Mouse (Mus musculus) adrenal gland, postnatal 25 days (tissue): Measurements from ENCODE around the gene Terf2ip. TPM values are rescaled to one million over a fixed set of nuclear protein-coding genes. Genes with fewer than 3 reads are reported as not detected.

Source experiments
- DNase-seq: peaks from one replicate; pipeline ENCODE4 v3.0.0; 2021; ENCODE audit warnings: mixed read lengths
- long read RNA-seq: library from polyadenylated mRNA; stranded (forward); transcript quantifications from one replicate; pipeline ENCODE4 v2.0.0, GENCODE M21; 2021
- total RNA-seq: library from RNA; stranded (reverse); gene quantifications from 2 replicates; pipeline ENCODE4 v1.2.3, GENCODE M21; 2021

The Terf2ip gene
- total RNA-seq: 17.6 and 22.6 TPM in 2 replicates
- long read RNA-seq, transcript Terf2ip-201 (3 exons, 3,560 nt): major isoform, 60 of 67 reads
- long read RNA-seq, partial matches to known transcripts: 4 of 67 reads
- long read RNA-seq, other reads (novel, unspliced or antisense): 3 of 67 reads

- DNase-seq: peak; percentile 95
These were observed at the start of gene Terf2ip, which contains the start of gene Kars for GRCm38 (mm10) chr8:112010997-112011815. Gene Terf2ip (plus strand): TSS chr8:112011398. Gene Kars (minus strand): TSS chr8:112011323.

- no peak for DNase-seq
These were observed 48.6 kb upstream of the Terf2ip start for GRCm38 (mm10) chr8:111962589-111962988.

DNA sequence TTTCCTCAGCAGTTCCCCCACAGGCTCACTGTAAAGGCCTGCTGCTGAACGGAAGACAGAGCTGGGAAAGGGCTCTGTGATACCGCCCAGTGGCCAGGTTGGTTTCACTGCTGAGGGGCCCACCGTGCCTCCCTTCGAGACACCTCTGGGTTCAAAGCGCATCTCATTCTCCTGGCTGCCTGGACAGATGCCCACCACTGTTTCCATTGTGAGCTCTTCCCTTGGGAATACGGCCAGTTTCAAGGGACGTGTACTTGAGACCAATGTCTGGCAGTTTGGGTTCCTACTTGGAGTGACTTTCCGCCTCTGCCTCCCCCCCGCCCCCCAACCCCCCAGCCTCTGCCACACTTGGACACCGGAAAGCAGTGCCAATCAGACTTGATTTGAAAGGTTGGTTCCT, 48.1 kb upstream of the Terf2ip start:
- no peak for DNase-seq

DNA sequence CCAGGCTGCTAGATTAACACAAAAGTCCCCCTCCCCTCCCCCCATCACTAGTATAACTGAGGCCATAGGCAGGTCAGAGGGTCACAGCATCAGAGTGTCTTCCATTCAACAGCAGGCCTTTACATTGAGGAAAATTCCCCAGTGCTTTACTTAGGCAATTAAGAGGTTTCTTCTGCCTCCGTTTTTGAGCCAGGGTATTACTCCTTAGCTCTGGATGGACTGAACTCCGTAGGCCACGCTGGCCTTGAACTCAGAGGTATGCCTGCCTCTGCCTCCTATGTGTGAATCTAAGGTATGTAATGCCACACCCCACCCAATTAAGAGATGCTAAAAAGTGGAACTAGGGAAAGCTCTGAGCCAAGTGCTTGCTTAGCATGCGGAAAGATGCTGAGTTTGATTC, 47.7 kb upstream of the Terf2ip start:
- no peak for DNase-seq

- no peak for DNase-seq
These were observed 46.8 kb upstream of the Terf2ip start for GRCm38 (mm10) chr8:111964351-111964750.

DNA sequence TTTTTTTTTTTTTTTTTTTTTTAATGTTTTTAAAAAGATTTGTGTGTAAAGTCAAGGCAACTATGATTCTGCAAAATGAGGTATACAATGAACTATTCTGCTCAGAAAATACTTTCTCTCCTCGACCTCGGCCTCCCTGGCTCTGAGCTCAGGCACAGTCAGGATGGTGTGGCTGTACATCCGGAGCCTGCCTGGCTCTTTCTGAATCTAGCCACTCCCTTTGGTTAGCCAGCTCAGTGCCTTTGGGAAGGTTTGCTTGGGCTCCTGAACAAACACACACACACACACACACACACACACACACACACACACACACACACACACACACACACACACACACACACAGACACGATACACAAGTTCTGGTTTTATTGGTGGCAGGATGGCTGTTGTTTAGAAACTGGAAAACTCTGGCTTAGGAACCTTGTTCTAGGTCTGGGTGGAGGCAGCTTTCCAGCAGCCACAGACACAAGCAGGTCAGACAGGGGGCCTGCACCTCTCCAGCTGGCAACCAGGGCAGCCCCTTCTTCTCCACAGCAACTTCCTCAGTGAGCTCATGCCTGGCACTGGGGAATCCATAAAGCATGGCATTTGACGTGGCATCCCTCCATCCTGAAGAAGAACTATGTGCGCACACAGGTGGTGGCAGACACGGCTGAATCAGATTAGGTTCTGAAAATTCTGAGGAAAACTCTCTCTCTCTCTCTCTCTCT, 46.2 kb upstream of the Terf2ip start:
- peak; percentile 20 for DNase-seq

- DNase-seq: no peak
These were observed 43.8 kb upstream of the Terf2ip start for GRCm38 (mm10) chr8:111967246-111967870.

DNA sequence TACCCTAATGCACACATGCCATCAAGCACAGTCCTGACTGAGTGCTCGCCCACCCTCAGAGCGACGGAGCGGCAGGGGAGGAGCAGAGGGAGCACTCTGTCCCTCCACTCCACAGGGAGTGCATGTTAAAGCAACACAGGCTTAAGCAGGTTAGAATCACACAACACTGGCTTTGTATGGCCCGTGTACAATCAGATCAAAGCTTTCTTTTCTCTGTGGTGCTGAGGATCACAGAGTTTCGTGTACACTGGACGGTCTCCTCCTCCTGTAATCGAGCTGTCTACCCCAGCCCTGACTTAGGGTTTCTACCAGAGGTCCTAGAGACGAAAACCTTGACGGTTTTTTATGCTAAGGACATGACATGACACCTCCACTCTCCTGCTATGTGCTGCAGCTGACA, 42.7 kb upstream of the Terf2ip start:
- no peak for DNase-seq

DNA sequence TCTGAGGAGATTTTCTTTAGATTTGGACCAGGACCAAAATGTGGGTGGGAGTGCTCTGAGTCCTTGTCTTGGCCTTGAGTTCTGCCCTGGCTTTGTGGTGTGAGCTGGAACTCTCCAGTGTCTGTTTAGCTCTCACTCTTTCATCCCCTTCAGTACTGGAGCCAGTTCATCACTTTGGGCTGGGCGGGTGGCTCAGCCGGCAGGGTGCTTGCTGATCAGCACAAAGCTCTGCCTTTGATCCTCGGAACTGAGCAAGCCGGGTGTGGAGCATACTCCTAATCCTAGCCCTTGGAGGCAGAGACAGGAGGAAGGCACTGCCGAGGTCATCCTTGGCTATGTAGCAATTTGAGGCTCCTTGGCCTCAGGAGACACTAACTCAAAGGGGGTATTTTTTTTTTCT, 42.2 kb upstream of the Terf2ip start:
- DNase-seq: no peak

- no peak for DNase-seq
These were observed 37.1 kb upstream of the Terf2ip start for GRCm38 (mm10) chr8:111974138-111974537.

GRCm38 (mm10) chr8:111975706-111976105, 35.5 kb upstream of the Terf2ip start:
- no peak for DNase-seq

DNA sequence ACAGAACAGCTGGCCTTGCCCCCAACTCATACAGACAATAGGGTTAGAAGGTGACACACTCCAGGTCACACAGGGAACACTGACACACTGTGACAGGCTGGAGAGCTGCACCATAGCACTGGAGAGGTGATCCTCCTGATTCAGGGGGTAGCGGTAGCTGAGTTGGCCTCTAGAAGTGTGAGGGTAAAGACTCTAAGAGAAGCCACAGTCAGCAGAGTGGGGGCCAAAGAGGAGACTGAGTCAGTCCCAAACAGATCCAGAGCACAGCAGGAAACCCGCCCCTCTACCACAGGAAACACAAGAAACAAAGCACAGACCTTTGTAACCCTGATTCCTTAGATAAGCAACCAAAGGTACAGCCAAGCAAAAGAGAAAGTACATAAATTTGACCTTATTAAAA, 34.9 kb upstream of the Terf2ip start:
- DNase-seq: no peak

DNA sequence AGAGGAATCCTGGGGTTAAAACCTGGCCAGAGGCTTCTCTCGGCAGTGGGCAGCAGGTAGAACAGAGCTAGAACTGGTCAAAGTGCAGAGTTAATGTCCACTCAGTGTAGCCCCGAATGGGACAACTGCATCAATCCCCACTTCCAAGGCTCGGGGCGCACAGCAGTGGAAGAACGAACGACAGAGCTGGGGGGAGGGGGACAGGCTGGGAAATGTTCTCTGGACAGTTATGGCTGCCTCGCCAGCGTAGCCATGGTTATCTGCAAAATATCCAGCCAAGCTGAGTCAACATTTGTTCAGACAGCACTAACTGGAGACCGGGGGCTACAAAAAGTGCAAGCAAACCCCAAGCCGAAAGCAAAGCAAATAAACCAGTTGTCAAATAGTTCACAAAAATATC, 33.1 kb upstream of the Terf2ip start:
- no peak for DNase-seq

GRCm38 (mm10) chr8:111982116-111982515, 29.1 kb upstream of the Terf2ip start:
- DNase-seq: no peak

GRCm38 (mm10) chr8:111984511-111984910, 26.7 kb upstream of the Terf2ip start:
- no peak for DNase-seq

DNA sequence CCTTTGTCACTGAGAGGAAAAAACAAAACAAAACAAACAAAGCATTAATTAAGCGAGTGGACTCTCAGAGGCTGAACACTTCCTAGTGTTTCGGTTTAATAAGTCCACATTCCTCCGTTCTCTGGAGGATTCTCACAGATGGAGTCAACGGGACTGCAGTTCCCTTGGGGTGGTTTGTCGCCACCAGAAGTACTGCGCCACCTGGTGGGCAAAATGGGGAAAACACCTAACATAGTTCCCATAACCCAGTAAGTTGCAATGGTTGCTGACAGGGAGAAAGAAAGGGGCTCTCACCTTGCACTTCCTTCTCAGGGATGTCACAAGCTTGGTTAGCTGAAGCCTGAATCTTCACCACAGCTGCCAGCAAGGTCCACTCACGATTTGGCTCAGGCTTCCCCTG, 21.3 kb upstream of the Terf2ip start:
- DNase-seq: peak; percentile 82

- no peak for DNase-seq
These were observed 19.9 kb upstream of the Terf2ip start for GRCm38 (mm10) chr8:111991278-111991677.

GRCm38 (mm10) chr8:111992013-111992702, 19.0 kb upstream of the Terf2ip start, which contains the start of gene Adat1:
Gene Adat1 (minus strand): TSS chr8:111992302.
- DNase-seq: peak; percentile 86

DNA sequence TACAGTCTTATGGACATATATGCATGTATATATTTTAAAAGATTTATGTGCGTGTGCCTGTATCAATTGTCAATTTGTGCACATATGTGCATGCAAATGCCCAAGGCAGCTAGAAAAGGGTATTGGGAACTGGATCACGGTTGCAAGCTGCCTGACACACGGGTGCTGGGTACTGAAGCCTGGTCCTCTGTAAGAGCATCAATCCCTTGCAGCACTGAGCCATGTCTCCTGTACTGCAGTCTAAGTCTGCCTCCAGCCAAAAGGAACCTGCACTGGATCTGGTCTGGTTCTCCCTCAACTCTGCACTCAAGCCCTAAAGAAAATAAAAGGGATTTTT, 18.5 kb upstream of the Terf2ip start:
- no peak for DNase-seq

DNA sequence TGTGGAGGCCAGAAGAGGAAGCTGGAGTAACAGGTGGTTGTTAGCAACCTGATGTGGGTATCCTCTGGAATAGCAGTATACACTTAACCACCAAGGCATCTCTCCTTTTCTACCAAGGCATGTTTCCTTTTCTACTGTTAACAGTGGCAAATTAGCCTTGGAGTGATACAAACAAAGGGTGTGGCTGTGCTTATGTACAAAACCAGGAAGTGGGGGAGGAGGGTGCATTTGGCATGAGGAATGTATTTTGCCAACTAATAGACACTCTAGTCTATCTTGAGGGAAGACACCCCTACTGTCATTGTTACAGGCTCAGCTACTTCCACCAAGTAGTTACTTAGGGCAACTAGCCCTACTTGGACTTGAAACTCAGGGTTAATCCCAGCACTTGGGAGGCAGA, 6.4 kb upstream of the Terf2ip start:
- no peak for DNase-seq

GRCm38 (mm10) chr8:112005601-112006000, 5.6 kb upstream of the Terf2ip start:
- no peak for DNase-seq

DNA sequence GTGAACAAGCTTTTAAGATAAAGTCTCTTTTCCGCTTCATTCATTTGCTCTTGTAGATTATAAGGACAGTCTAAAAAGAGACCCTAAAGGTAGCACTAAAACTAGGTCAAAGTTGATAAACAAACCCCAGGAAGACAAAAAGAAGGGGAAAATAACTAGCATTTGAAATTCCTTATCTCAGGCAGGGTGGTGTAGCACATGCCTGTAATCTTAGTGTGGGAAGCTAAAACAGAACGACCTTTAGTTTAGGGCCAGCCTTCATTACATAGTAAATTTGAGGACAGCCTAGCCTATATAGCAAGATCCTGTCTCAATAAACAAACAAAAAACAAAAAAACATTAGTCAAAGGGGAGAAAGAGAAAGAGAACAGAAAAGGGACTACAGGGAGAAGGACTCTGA, 3.5 kb upstream of the Terf2ip start:
- DNase-seq: no peak
